Mouse (Mus musculus): ENCODE results near the gene Dcbld1. TPM values are rescaled to one million over a fixed set of nuclear protein-coding genes. Genes with fewer than 3 reads are reported as not detected.

The Dcbld1 gene
- polyA plus RNA-seq, 1 experiment from 2014 or later = 4.2 TPM

- no peaks in the 10 kb centered on the region for H3K4me1 ChIP-seq (ENCODE audit: control insufficient read depth, low read depth, low read length)
- no peak overlapping the region for H3K4me2 ChIP-seq (ENCODE audit: low read depth, low read length)
- no peak overlapping the region for H3K4me3 ChIP-seq (ENCODE audit: low read depth, low read length)
- no peak for ATAC-seq (ENCODE audit: low read depth)
- no peaks in the 10 kb centered on the region for H3K27me3 ChIP-seq (ENCODE audit: control insufficient read depth, insufficient read depth, low read depth, low read length)
- no peaks in the 10 kb centered on the region for H3K36me3 ChIP-seq (ENCODE audit: control insufficient read depth, insufficient read depth)
- no peak overlapping the region for H3K27ac ChIP-seq (ENCODE audit: low read length)
- 71% methylated on average over 4 of the region's 4 CpGs for whole genome bisulfite sequencing (ENCODE audit: insufficient replicate concordance)
- H3K9me3 ChIP-seq (replicated peaks; ENCODE audit: control insufficient read depth, low read length) = no peaks in the 10 kb centered on the region
- H3K9ac ChIP-seq (ENCODE audit: low read depth, low read length) = no peak overlapping the region
Observed at GRCm38 (mm10) chr10:52368376-52368775, 135.0 kb downstream of the Dcbld1 start.

Other genes starting within 250 kb of the Dcbld1 start
- 0.21 and 0.48 TPM in 2 replicates for gene Vgll2, start 211.1 kb upstream of the Dcbld1 start, polyA plus RNA-seq (2015; fragmentation: Nextera tagmentation; extraction: Ambion mirVana)
- gene Ros1, start 38.4 kb upstream of the Dcbld1 start, polyA plus RNA-seq (2015; fragmentation: Nextera tagmentation; extraction: Ambion mirVana) = 0.04 TPM in 2 replicates
- not detected in 2 replicates for gene Gm26741, start 125.1 kb downstream of the Dcbld1 start, polyA plus RNA-seq (2015; fragmentation: Nextera tagmentation; extraction: Ambion mirVana)
- 4.7 and 5.0 TPM in 2 replicates for gene Gopc, start 148.5 kb downstream of the Dcbld1 start, polyA plus RNA-seq (2015; fragmentation: Nextera tagmentation; extraction: Ambion mirVana)
- gene Nepn, start 155.4 kb downstream of the Dcbld1 start, polyA plus RNA-seq (2015; fragmentation: Nextera tagmentation; extraction: Ambion mirVana) = 0.14 TPM in 1 of 2 replicates, not detected in the other
- gene Nus1, start 183.9 kb downstream of the Dcbld1 start, polyA plus RNA-seq (2015; fragmentation: Nextera tagmentation; extraction: Ambion mirVana) = 4.1 and 4.3 TPM in 2 replicates

All from liver, embryonic 16.5 days (tissue).